Mouse (Mus musculus) ES-Bruce4 (cell line): ENCODE measurements around the gene Morf4l2. TPM values are rescaled to one million over a fixed set of nuclear protein-coding genes. Genes with fewer than 3 reads are reported as not detected.
"Not testable (repeated sequence)": the region's sequence is repeated elsewhere in the genome, so short reads cannot be mapped to it uniquely, and the experiment has no call there.

Experiments used
- H3K27ac ChIP-seq: 2 replicates; pipeline ENCODE4 v1.5.1; 2012; ENCODE audit warnings: low read length, inconsistent platforms; ENCODE audit not compliant: insufficient read depth
- H3K27me3 ChIP-seq: 2 replicates; pipeline ENCODE4 v1.6.1; 2012; ENCODE audit warnings: mild to moderate bottlenecking, low read length, inconsistent platforms; ENCODE audit not compliant: control insufficient read depth, poor library complexity, insufficient read depth, severe bottlenecking
- H3K36me3 ChIP-seq: 2 replicates; pipeline ENCODE4 v1.6.1; 2012; ENCODE audit warnings: inconsistent platforms, mild to moderate bottlenecking, low read length, moderate library complexity; ENCODE audit not compliant: control insufficient read depth, poor library complexity, insufficient read depth, severe bottlenecking
- H3K4me1 ChIP-seq: one replicate; pipeline ENCODE4 v1.8.1; 2011; ENCODE audit warnings: low read length; ENCODE audit not compliant: control insufficient read depth, insufficient read depth
- H3K4me3 ChIP-seq: 2 replicates; pipeline ENCODE4 v1.5.1; 2011; ENCODE audit warnings: low read depth, mild to moderate bottlenecking, low read length
- H3K9ac ChIP-seq: 2 replicates; pipeline ENCODE4 v1.6.1; 2012; ENCODE audit warnings: low read depth, mild to moderate bottlenecking, inconsistent platforms; ENCODE audit not compliant: poor library complexity, severe bottlenecking
- H3K9me3 ChIP-seq: replicated peaks from 2 replicates; pipeline ENCODE4 v1.6.1; 2012; ENCODE audit warnings: mild to moderate bottlenecking, low read length, inconsistent platforms; ENCODE audit not compliant: control insufficient read depth, poor library complexity, insufficient read depth, severe bottlenecking
- CTCF ChIP-seq: IDR thresholded peaks from one replicate; pipeline ENCODE4 v1.8.1; 2011; ENCODE audit warnings: low read depth, low read length
- EP300 ChIP-seq: IDR thresholded peaks from 2 replicates; pipeline ENCODE4 v1.6.1; 2011; ENCODE audit warnings: low read depth, low read length; ENCODE audit not compliant: insufficient read depth
- POLR2A ChIP-seq: IDR thresholded peaks from one replicate; pipeline ENCODE4 v1.8.1; 2011; ENCODE audit warnings: low read length; ENCODE audit not compliant: insufficient read depth
- polyA plus RNA-seq: library from polyadenylated mRNA; stranded (reverse); fragments of >200 nt; gene quantifications from 2 replicates; pipeline ENCODE4 v1.2.4, GENCODE M21; 2011; ENCODE audit warnings: low read depth; ENCODE audit not compliant: missing spikeins, insufficient read depth, insufficient read length

Morf4l2 gene
- polyA plus RNA-seq, 1 experiment = 797 TPM

DNA sequence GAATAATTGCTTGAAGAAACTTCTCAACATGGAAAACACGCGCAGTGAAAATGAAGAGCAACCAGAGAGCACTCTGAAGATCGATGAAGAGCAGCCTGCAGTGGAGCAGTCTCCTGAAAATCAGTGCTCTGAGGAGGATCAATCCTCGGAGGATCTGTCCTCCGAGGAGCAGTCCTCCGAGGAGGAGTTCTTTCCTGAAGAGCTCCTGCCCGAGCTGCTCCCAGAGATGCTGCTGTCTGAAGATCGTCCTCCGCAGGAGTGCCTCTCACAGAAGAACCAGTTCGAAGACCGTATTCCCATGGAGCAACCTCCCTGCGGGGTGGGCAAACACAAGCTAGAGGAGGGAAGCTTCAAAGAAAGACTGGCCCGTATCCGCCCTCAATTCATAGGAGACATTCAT lies 34.7 kb downstream of the Morf4l2 start:
- Histone ChIP-seq H3K9me3 (no peaks in the 10 kb centered on the region), H3K36me3 (no peaks in the 10 kb centered on the region), H3K27ac (no peak overlapping the region), H3K4me3 (peak overlapping the region; percentile 92), H3K9ac (peak overlapping the region; percentile 40; the same call in 1 of the 2 replicates), H3K4me1 (no peaks in the 10 kb centered on the region), H3K27me3 (no peaks in the 10 kb centered on the region)
- no peak for TF ChIP-seq POLR2A
- no peak for TF ChIP-seq CTCF
- no peak for TF ChIP-seq EP300

DNA sequence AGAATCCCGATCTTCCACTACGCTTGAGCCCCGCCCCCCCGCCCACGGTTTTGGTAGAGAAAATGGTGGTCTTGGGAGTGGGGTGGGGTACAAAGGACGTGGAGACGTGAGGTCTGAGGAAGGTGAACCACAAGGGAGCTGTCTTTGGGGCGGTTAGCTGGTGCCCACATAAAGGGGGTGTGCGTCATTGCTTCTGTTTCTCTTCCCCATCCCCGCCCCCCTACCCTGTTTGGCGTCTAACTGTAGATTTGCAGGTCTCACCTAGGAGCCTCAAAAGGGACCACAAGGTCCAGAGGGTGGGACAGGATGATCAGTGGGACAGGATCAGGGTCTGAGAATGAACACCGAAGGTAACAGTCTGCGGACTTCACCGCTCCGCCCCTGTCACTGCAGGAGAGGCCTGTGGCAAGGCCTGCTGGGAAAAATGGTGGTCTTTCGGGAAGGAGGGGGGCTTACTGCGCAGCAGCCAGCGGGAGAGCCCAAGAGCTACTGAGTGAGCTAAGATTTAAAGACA lies 35.3 kb downstream of the Morf4l2 start:
- no peaks in the 10 kb centered on the region for H3K9me3 ChIP-seq
- TF ChIP-seq POLR2A (no peak), CTCF (no peak), EP300 (no peak)
- H3K27me3 ChIP-seq = no peaks in the 10 kb centered on the region
- no peaks in the 10 kb centered on the region for H3K36me3 ChIP-seq
- no peak overlapping the region for H3K27ac ChIP-seq
- no peaks in the 10 kb centered on the region for H3K4me1 ChIP-seq
- H3K9ac ChIP-seq = peak overlapping the region; percentile 40
- H3K4me3 ChIP-seq = peak overlapping the region; percentile 92

DNA sequence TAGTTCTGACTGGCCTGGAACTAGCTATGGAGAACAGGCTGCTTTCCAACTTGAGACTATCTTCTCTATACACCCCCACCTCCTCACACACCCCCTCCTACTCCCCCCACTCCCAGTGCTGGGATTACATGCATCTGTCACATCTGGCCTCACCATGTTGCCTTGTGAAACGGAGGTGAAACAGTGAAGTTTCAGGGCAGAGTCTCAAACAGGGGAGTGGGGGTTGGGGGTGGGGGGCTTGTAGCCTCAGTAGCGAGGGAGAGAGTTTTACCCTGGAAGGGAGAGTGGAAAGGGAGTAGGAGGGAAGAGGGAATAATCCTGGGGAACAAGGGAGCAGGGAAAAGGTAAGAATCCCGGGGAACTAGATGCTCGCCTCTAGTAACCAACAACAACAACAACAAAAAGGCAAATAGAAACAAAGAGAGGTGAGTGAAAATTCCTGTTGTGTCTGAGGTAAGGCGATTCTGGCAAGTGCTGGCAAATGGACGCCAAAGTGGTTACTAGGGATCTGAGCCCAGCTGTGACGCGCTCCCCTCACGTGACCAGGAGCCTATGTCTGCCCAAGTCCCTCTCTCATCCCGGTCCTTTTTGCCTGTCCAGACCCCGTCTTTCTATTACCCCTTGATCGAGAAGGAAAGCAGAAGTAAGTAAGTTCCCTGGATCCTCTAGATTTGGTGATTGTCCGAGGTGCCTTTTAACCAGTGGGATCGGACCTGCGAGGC lies 35.9 kb downstream of the Morf4l2 start, which contains the start of gene Tceal1:
TSS of gene Tceal1 (plus strand) at position 537 of the 722 bp plus-strand sequence.
- no peaks in the 10 kb centered on the region for H3K36me3 ChIP-seq
- peak within 1 kb of the TSS; percentile 40 for H3K9ac ChIP-seq
- H3K4me3 ChIP-seq = peak within 1 kb of the TSS; percentile 92
- no peak for TF ChIP-seq POLR2A
- TF ChIP-seq CTCF = no peak
- no peaks in the 10 kb centered on the region for H3K4me1 ChIP-seq
- no peaks in the 10 kb centered on the region for H3K27me3 ChIP-seq
- H3K27ac ChIP-seq = no peak within 1 kb of the TSS
- H3K9me3 ChIP-seq = no peaks in the 10 kb centered on the region

DNA sequence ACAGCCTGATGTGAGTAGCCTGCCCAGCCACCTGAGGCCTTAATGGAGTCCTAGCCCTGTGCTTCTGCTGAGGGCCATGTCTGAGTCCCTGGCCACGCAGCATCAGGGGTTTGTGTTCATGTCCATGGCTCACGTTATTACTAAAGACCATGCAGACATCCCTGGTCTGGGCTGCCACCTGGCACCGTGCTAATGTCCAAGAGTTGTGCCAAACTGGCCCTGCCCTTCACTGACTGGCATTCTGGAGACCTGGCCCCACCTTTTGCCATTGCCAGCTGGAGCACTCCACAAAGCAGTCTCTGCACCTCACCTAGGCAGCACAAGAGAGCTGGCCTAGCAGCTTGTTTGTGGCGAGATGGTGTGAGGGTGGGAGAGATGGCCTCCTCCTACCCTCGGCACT lies 50.3 kb downstream of the Morf4l2 start:
- TF ChIP-seq CTCF = no peak
- TF ChIP-seq EP300 = no peak
- TF ChIP-seq POLR2A = no peak
- Histone ChIP-seq H3K27me3 (no peaks in the 10 kb centered on the region), H3K27ac (no peak overlapping the region), H3K4me3 (no peak overlapping the region), H3K9me3 (no peaks in the 10 kb centered on the region; the same call in 1 of the 2 replicates), H3K36me3 (no peaks in the 10 kb centered on the region), H3K9ac (no peak overlapping the region), H3K4me1 (no peaks in the 10 kb centered on the region)

DNA sequence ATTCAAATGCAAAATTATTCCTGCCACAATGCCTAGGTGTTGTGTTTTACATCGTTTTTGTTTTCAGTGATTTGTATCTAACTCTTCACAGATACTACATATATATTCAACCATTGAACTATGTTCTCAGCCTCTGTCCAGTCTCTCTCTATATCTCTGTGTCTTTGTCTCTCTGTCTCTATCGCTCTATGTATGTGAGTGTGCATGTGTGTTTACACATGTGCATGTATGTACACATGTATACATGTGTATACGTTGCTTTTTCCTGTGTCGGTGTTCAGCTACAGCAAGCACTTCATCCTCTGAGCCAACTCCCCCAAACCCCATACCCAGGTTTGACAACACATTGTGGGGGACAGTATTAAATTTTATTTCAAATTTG lies 51.2 kb downstream of the Morf4l2 start:
- Histone ChIP-seq H3K9ac (no peak overlapping the region), H3K36me3 (no peaks in the 10 kb centered on the region), H3K9me3 (no peaks in the 10 kb centered on the region; the same call in 1 of the 2 replicates), H3K27me3 (no peaks in the 10 kb centered on the region), H3K4me3 (no peak overlapping the region), H3K4me1 (no peaks in the 10 kb centered on the region), H3K27ac (no peak overlapping the region)
- TF ChIP-seq POLR2A (no peak), EP300 (no peak), CTCF (no peak)

DNA sequence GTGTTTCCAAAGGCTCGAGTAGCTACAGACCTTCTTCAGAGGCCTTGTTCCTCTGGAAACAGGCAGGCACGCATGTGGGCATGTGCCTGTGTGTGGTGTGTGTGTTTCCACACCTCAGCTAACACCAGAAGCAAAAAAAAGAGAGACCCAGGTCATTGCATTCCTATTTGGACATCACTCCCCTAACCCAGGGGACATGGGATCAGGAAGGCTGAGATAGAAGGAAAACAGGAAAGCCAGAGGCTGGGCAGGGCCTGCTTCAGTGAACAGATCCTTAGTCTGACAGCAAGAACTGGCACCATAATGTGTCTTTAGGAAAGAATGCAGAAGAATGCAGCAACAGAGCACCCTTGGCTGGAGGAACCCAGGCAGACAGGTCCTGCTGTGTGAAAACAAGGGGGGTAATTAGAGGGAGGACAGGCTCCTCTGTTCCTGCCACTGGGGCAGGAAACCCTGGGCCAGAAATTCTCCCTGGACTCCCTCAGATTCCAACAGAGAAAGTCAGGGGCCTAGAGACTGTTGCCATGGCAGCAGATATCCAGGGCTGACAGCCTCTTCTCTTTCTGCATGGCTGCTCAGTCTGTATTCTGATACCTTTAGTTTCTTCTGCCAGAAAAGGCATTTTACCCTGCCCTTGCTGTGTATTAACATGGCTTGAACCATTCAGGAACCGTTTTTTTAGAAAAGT lies 51.7 kb downstream of the Morf4l2 start:
- not testable (repeated sequence) for H3K4me1 ChIP-seq

More for the DNA sequence above, 51.7 kb downstream of the Morf4l2 start:
- H3K27me3 ChIP-seq, H3K9me3 ChIP-seq, H3K4me3 ChIP-seq, H3K27ac ChIP-seq, H3K9ac ChIP-seq, H3K36me3 ChIP-seq: not testable (repeated sequence)

Other genes with a start within 250 kb of the Morf4l2 start
- not detected in 2 replicates for gene Kir3dl1, start 225.7 kb downstream of the Morf4l2 start, polyA plus RNA-seq
- gene Kir3dl2, start 199.6 kb downstream of the Morf4l2 start, polyA plus RNA-seq = not detected in 2 replicates
- 1.3 TPM in 1 of 2 replicates, not detected in the other for gene Tceal3, start 152.8 kb downstream of the Morf4l2 start, polyA plus RNA-seq
- gene Tceal1, start 35.7 kb downstream of the Morf4l2 start, polyA plus RNA-seq = 2.4 and 3.1 TPM in 2 replicates
- not detected in 2 replicates for gene Glra4, start 36.5 kb upstream of the Morf4l2 start, polyA plus RNA-seq
- 4.0 and 7.5 TPM in 2 replicates for gene Plp1, start 79.0 kb upstream of the Morf4l2 start, polyA plus RNA-seq
- not detected in 2 replicates for gene Rab9b, start 125.1 kb upstream of the Morf4l2 start, polyA plus RNA-seq
- gene H2bfm, start 183.6 kb upstream of the Morf4l2 start, polyA plus RNA-seq = not detected in 2 replicates
- 24.3 and 34.1 TPM in 2 replicates for gene Tmsb15b2, start 231.8 kb upstream of the Morf4l2 start, polyA plus RNA-seq
- 1.4 TPM in 1 of 2 replicates, not detected in the other for gene Tmsb15l, start 233.2 kb upstream of the Morf4l2 start, polyA plus RNA-seq
- 38.2 and 38.7 TPM in 2 replicates for gene Tmsb15b1, start 233.2 kb upstream of the Morf4l2 start, polyA plus RNA-seq
- gene Zcchc18, start 249.5 kb upstream of the Morf4l2 start, polyA plus RNA-seq = 2.2 and 2.4 TPM in 2 replicates